Mouse (Mus musculus): ENCODE results near the gene Tfe3. TPM values are rescaled to one million over a fixed set of nuclear protein-coding genes. Genes with fewer than 3 reads are reported as not detected.

The Tfe3 gene
- polyA plus RNA-seq, 1 experiment from 2014 or later, result 30.5 TPM

- peak overlapping the region; percentile 55 for H3K27ac ChIP-seq
- peak; percentile 28; the same call in 1 of the 2 replicates for ATAC-seq (ENCODE audit: borderline replicate concordance, extremely low read depth, low FRiP score, low TSS enrichment)
- no peaks in the 10 kb centered on the region for H3K9me3 ChIP-seq
- no peaks in the 10 kb centered on the region for H3K27me3 ChIP-seq
- peaks cover 8% of the 10 kb centered on the region for H3K36me3 ChIP-seq
- H3K4me2 ChIP-seq, result peak overlapping the region; percentile 66
- H3K4me1 ChIP-seq, result peaks cover 17% of the 10 kb centered on the region
- H3K4me3 ChIP-seq, result peak overlapping the region; percentile 67
- 15% methylated on average over 21 of the region's 21 CpGs for WGBS
- peak overlapping the region; percentile 66 for H3K9ac ChIP-seq
Observed at GRCm38 (mm10) chrX:7762921-7763197, 499 bp downstream of the Tfe3 start.

- H3K27me3 ChIP-seq, result no peaks in the 10 kb centered on the region
- no peak for ATAC-seq (ENCODE audit: borderline replicate concordance, extremely low read depth, low FRiP score, low TSS enrichment)
- H3K9ac ChIP-seq, result peak overlapping the region; percentile 66
- H3K4me1 ChIP-seq, result peaks cover 17% of the 10 kb centered on the region
- H3K4me3 ChIP-seq, result peak overlapping the region; percentile 67
- WGBS, result 9% methylated on average over 21 of the region's 22 CpGs
- H3K9me3 ChIP-seq, result no peaks in the 10 kb centered on the region
- H3K4me2 ChIP-seq, result peak overlapping the region; percentile 66
- H3K36me3 ChIP-seq, result peaks cover 15% of the 10 kb centered on the region
- peak overlapping the region; percentile 55 for H3K27ac ChIP-seq
Observed at GRCm38 (mm10) chrX:7763631-7764393, 1.5 kb downstream of the Tfe3 start.

- Histone ChIP-seq H3K4me1 (peaks cover 17% of the 10 kb centered on the region), H3K4me3 (peak overlapping the region; percentile 67), H3K9me3 (no peaks in the 10 kb centered on the region), H3K27me3 (no peaks in the 10 kb centered on the region), H3K4me2 (peak overlapping the region; percentile 66), H3K27ac (peak overlapping the region; percentile 56; the same call in 1 of the 2 replicates), H3K9ac (0 out of 2 replicates have a peak overlapping the region, but pooled peaks have one; percentile 7), H3K36me3 (peaks cover 16% of the 10 kb centered on the region)
- no peak for ATAC-seq (ENCODE audit: borderline replicate concordance, extremely low read depth, low FRiP score, low TSS enrichment)
- WGBS, result 19% methylated on average over 9 of the region's 9 CpGs
Observed at GRCm38 (mm10) chrX:7764657-7765280, 2.4 kb downstream of the Tfe3 start.

- ATAC-seq (ENCODE audit: borderline replicate concordance, extremely low read depth, low FRiP score, low TSS enrichment), result no peak
Observed at GRCm38 (mm10) chrX:7765281-7765670, 2.9 kb downstream of the Tfe3 start.

GRCm38 (mm10) chrX:7765764-7766163 is 3.4 kb downstream of the Tfe3 start:
- H3K4me3 ChIP-seq, result peak overlapping the region; percentile 67
- H3K4me1 ChIP-seq, result peaks cover 17% of the 10 kb centered on the region
- peaks cover 22% of the 10 kb centered on the region for H3K36me3 ChIP-seq
- peak; percentile 68; the same call in 1 of the 2 replicates for ATAC-seq (ENCODE audit: borderline replicate concordance, extremely low read depth, low FRiP score, low TSS enrichment)
- peak overlapping the region; percentile 66 for H3K4me2 ChIP-seq
- H3K27me3 ChIP-seq, result no peaks in the 10 kb centered on the region
- H3K9me3 ChIP-seq, result no peaks in the 10 kb centered on the region
- 0 out of 2 replicates have a peak overlapping the region, but pooled peaks have one; percentile 7 for H3K9ac ChIP-seq
- H3K27ac ChIP-seq, result peak overlapping the region; percentile 56; the same call in 1 of the 2 replicates
- WGBS, result 11% methylated on average over 11 of the region's 11 CpGs

More at GRCm38 (mm10) chrX:7765281-7765670, 2.9 kb downstream of the Tfe3 start:
- Histone ChIP-seq H3K9ac (0 out of 2 replicates have a peak overlapping the region, but pooled peaks have one; percentile 7), H3K4me2 (peak overlapping the region; percentile 66), H3K27me3 (no peaks in the 10 kb centered on the region), H3K4me1 (peaks cover 17% of the 10 kb centered on the region), H3K4me3 (peak overlapping the region; percentile 67), H3K9me3 (no peaks in the 10 kb centered on the region), H3K27ac (peak overlapping the region; percentile 56; the same call in 1 of the 2 replicates), H3K36me3 (peaks cover 18% of the 10 kb centered on the region)
- WGBS, result 19% methylated on average over 11 of the region's 13 CpGs

GRCm38 (mm10) chrX:7769302-7770017 is 7.1 kb downstream of the Tfe3 start:
- no peaks in the 10 kb centered on the region for H3K9me3 ChIP-seq
- H3K4me2 ChIP-seq, result no peak overlapping the region
- no peak overlapping the region for H3K27ac ChIP-seq
- H3K4me3 ChIP-seq, result no peak overlapping the region
- WGBS, result 87% methylated on average over 7 of the region's 7 CpGs
- H3K27me3 ChIP-seq, result no peaks in the 10 kb centered on the region
- H3K9ac ChIP-seq, result no peak overlapping the region
- peaks cover 35% of the 10 kb centered on the region for H3K36me3 ChIP-seq
- peaks cover 15% of the 10 kb centered on the region for H3K4me1 ChIP-seq
- no peak for ATAC-seq (ENCODE audit: borderline replicate concordance, extremely low read depth, low FRiP score, low TSS enrichment)

- WGBS, result 48% methylated on average over 2 of the region's 2 CpGs
- Histone ChIP-seq H3K4me1 (no peaks in the 10 kb centered on the region), H3K4me3 (no peak overlapping the region), H3K9me3 (no peaks in the 10 kb centered on the region), H3K27ac (no peak overlapping the region), H3K4me2 (no peak overlapping the region), H3K36me3 (peaks cover 28% of the 10 kb centered on the region), H3K27me3 (no peaks in the 10 kb centered on the region), H3K9ac (no peak overlapping the region)
- ATAC-seq (ENCODE audit: borderline replicate concordance, extremely low read depth, low FRiP score, low TSS enrichment), result no peak
Observed at GRCm38 (mm10) chrX:7772766-7773165, 10.4 kb downstream of the Tfe3 start.

GRCm38 (mm10) chrX:7775501-7776205 is 13.3 kb downstream of the Tfe3 start:
- WGBS, result 70% methylated on average over 9 of the region's 9 CpGs
- Histone ChIP-seq H3K9me3 (no peaks in the 10 kb centered on the region), H3K9ac (no peak overlapping the region), H3K27ac (no peak overlapping the region), H3K4me2 (no peak overlapping the region), H3K27me3 (no peaks in the 10 kb centered on the region), H3K36me3 (peaks cover 15% of the 10 kb centered on the region), H3K4me1 (no peaks in the 10 kb centered on the region), H3K4me3 (no peak overlapping the region)
- ATAC-seq (ENCODE audit: borderline replicate concordance, extremely low read depth, low FRiP score, low TSS enrichment), result no peak

GRCm38 (mm10) chrX:7776329-7777082 is 14.1 kb downstream of the Tfe3 start:
- no peaks in the 10 kb centered on the region for H3K9me3 ChIP-seq
- H3K36me3 ChIP-seq, result peaks cover 8% of the 10 kb centered on the region; the same call in 1 of the 2 replicates
- H3K27ac ChIP-seq, result no peak overlapping the region
- ATAC-seq (ENCODE audit: borderline replicate concordance, extremely low read depth, low FRiP score, low TSS enrichment), result peak; percentile 46; the same call in 1 of the 2 replicates
- H3K4me3 ChIP-seq, result no peak overlapping the region
- no peaks in the 10 kb centered on the region for H3K4me1 ChIP-seq
- WGBS, result 39% methylated on average over 8 of the region's 8 CpGs
- no peaks in the 10 kb centered on the region for H3K27me3 ChIP-seq
- no peak overlapping the region for H3K9ac ChIP-seq
- H3K4me2 ChIP-seq, result no peak overlapping the region

GRCm38 (mm10) chrX:7778450-7779244 is 16.3 kb downstream of the Tfe3 start:
- no peak overlapping the region for H3K27ac ChIP-seq
- no peaks in the 10 kb centered on the region for H3K9me3 ChIP-seq
- H3K4me3 ChIP-seq, result no peak overlapping the region
- no peak overlapping the region for H3K4me2 ChIP-seq
- H3K27me3 ChIP-seq, result no peaks in the 10 kb centered on the region
- H3K36me3 ChIP-seq, result no peaks in the 10 kb centered on the region; the same call in 1 of the 2 replicates
- 58% methylated on average over 7 of the region's 7 CpGs for WGBS
- no peak for ATAC-seq (ENCODE audit: borderline replicate concordance, extremely low read depth, low FRiP score, low TSS enrichment)
- H3K4me1 ChIP-seq, result no peaks in the 10 kb centered on the region
- H3K9ac ChIP-seq, result no peak overlapping the region

Data from lung, embryonic 15.5 days (tissue).